Mouse (Mus musculus) layer of hippocampus, postnatal 25 days (tissue): ENCODE results near the gene Spp1. TPM values are rescaled to one million over a fixed set of nuclear protein-coding genes. Genes with fewer than 3 reads are reported as not detected.
"Not testable (repeated sequence)": the region's sequence is repeated elsewhere in the genome, so short reads cannot be mapped to it uniquely, and the experiment has no call there.

Experiments
- DNase-seq, 2 experiments: peaks; one replicate each; pipeline ENCODE4 v3.0.0; 2022; ENCODE audit warnings: mixed read lengths in 2 of 2, low spot score in 1 of 2; ENCODE audit errors: extremely low spot score in 1 of 2
- total RNA-seq, 2 experiments: library from RNA; stranded (reverse); gene quantifications; 2 replicates each; pipeline ENCODE4 v1.2.3; 2021

Spp1 gene
- total RNA-seq, 2 experiments from 2014 or later = 2.0 to 3.6 TPM

DNA sequence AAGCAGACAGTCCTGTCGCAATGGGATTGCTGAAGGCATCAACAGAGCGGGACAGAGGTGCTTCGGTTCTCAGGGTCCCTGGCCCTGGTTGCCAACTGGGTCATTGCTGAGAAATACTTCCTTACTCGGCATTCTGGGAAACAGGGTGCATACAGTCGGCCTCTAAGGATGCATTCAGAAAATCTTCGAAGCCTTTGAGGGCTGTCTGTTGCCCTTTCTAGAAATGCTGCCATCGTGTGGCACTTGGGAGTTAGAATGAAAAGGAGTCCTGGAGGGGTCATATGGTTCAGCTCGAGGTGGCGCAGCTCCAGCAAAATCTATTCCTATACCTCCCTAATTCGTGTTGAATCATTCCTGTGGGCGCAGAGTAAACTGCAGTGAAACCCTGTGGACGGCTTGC lies 2.0 kb upstream of the Spp1 start:
- DNase-seq = peak; percentile 9 to 31

DNA sequence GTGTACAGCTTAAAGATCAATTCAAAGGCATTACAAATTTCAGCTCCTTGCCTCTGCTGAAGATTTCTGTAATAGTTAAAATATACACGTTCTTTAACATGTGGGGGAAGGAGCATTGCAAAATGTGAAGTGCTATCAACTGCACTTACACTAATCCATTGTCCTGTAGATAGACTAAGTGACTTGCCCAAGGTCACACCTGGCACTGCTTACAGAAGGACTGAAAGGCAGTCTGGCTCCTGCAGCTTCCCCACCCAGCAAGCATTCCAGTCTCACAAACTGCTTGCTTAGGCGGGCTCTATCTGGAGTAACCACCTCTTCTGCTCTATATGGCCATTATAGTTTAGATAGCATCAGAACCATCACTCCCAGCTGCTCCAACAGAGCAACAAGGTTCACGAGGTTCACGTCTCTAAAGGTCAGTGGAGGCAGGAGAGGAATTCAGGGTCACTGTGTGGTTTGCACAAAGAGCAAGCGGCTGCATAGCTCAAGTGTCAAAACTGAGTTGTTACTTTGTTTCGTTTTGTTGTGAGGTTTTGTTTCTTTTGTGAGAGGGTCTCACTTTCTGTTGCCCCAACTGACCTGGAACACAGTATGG lies 851 bp upstream of the Spp1 start:
- DNase-seq = no peak

DNA sequence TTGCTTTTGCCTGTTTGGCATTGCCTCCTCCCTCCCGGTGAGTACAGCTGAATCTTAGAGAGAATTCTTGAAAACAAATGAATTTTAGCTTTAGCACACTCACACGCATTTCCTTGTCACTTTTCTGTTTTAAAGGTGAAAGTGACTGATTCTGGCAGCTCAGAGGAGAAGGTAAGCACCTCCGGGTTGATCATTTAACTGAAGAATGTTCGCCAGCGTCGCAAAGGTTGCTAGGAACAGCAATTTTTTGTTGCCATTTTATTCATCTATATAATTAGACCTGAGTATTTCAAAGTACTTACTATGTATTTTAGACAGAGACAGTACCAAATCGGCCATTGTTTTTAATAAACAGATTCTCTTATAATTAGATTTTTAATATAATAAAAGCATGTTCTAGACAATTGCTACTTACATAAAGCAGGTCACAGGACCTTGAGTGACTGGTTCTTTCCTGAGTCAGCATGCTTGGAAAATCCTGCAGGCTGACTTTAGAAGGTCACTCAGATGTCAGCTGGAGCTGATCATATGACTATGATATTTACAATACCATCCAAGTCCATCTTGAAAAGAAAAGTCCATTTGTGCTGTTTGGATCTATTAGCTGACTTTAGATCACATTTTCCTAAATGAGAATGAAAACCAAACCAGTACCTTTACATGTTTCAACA lies 1.6 kb downstream of the Spp1 start:
- DNase-seq = no peak

DNA sequence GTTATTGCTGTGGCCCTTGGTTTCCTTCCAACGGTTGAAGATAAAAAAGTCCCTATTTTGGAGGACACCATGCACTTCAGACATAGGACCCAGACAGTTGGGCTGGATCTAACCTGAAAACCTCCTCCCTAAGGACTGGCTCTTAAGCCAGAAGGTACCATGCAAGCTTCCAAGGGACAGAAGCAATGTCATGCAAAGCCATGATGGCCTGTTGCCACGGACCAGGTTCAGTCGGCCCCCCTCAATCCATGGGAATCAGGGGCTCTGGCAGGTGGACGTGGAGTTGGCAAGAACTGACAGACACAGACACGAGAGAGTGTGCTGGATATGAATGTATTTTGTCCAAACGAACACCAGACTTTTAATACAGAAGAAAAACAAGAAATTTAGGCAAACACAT lies 7.5 kb downstream of the Spp1 start:
- no peak for DNase-seq

DNA sequence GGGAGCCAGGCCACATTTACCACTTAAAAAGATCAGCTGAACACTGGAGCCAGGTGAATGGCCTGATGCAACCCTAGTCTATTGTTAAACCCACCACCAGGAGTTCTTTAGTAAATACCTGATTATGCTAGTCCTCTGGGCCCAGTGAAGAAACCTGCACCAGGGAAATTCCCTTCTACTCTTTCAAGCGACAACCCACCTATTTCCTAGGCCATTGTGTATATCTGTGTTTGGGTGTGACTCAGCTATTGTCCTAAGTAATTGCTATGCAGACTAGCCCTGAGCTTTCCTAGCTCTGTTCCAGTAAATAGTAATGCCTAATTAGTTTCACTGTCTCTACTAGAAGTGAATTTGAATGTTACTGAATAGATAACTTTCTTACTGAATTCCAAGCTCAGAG lies 7.9 kb downstream of the Spp1 start:
- no peak for DNase-seq

DNA sequence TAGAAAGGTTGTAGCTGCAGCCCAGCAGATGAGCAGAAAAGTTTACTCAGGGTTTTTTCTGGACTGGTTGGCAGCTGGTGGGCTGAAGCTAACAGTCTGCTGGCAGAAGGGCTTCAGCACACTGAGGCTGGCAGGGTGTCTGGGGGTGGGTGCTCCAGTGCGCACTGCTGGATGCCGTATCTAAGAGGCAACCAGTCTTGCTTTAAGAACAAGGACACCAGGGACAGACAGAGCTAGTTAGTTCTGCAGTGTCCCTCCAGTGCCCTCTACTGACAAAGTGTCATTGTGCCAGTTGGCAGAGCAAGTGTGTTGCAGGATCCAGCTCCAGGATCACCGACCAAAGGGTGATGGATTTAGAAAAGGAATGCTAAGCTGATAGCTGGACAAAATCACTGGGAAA lies 11.2 kb downstream of the Spp1 start:
- peak; percentile 27 to 48 for DNase-seq

- DNase-seq = not testable (repeated sequence)
Measured at GRCm38 (mm10) chr5:104448346-104448745, 13.4 kb downstream of the Spp1 start.

DNA sequence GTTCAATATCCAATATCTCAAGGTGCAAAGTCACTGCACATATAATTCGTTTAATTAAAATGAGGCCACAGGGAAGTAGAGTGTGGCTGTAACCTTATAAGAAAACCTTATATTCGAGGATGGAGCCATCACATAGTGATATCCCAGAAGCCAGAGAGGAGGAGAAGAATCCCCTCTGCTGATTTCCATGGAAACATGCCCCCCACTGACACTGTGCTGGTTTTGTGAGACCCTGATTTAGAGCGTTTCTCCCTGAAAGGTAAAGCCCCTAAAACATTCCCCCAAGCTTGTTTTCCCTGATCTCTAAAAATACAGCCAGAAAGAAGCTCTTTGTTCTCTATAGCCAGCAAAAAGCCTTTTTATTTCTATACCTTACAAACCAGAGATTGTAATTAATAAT lies 14.6 kb downstream of the Spp1 start:
- no peak for DNase-seq

DNA sequence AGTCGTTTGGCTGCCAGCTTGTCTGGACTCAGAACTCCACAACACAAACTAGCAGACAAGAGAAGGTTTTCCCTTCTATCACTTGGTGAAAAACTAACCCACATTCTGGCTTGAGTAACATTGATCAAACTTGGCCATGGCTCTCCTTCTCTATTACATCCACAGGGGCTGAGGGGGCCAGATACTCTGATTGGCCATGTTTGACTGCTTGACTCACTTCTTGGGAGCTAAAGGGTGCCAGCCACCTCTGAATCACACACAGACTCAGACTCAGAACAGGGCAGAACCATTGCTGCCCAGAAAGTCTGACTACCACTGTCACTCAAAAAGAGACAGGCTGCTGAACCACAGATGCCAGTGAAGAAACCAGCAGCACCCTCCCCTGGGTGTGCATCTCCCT lies 18.2 kb downstream of the Spp1 start:
- no peak for DNase-seq

- DNase-seq = no peak
Measured at GRCm38 (mm10) chr5:104454564-104454963, 19.6 kb downstream of the Spp1 start.

DNA sequence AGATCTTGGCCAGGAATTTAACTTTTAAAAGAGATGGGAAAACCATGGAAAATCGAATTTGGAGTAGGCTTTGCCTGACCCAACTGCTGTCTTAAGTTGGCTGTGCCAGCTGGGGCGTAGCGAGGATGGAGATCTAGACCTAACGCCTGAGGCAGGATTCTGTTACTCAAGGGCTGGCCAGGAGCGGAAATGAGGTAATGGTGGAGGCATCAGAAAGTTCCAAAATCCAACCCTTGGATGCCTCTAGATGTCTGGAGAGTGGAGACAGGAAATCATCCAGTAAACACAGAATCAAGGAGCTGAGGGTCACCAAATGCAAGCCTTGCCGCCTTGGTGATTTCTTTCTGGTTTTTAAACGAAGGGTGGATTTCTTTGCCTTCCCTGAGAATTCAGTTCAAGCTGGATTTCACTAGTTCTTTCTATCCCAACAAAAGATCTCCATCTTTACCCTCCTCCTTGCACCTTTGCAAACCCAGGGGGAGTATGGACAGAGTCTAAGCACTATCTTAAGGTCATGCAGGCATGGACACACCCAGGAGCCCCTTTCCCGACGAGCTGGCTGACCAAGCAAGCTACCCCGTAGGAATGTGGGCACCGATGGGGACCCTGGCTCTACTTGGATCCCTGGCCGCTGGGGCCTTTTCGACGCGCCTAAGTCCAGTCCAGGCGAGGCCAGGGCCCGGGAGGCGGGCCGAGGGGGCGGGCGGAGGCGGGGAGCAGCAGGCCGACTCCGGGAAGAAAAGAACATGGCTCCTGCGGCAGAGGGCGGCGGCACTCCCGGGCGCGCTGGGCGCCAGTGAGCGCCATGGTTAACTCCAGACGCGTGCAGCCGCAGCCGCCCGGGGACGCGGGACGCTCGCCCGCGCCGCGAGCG lies 24.2 kb downstream of the Spp1 start, which contains the start of gene Pkd2:
TSS of gene Pkd2 (plus strand) at position 619 of the 874 bp plus-strand sequence.
- DNase-seq = peak; percentile 51 to 58

GRCm38 (mm10) chr5:104459706-104460455 lies 25.0 kb downstream of the Spp1 start:
- DNase-seq = peak; percentile 51 to 63

DNA sequence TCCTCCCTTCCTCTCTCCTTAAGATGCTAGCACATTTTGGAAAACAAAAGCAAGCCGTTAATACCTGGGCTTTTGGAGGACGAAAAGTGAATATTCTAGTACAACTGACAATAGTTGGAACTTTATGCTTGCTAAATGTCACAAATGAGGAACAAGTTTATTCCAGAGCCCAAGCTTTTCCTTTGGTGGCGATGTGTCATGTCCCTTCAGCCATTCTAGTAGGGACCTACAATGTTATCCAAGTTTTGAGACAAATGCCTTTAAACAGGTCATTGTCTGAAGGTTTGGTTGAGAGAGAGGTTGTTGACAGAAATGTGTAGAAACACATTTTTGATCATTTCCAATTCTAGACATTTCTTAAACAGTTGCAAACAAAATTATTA lies 25.5 kb downstream of the Spp1 start:
- DNase-seq = no peak

DNA sequence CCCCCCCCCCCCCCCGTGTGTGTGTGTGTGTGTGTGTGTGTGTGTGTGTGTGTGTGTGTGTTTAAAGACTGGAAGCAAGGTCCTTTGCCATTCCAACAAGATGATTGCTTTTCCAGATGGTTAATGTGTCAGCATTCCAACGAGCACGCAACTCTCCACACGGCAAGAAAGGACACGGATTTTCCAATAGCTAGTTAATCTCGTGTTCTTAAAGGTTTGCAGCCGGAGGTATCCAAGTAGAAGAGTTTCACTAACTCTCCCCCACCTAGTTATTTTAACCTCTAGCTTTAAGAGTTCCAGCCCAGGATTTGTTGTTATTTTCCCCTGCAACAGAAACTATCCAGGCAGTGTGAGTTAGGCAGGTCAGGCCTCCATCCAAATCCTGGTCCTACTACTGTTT lies 25.9 kb downstream of the Spp1 start:
- no peak for DNase-seq

- no peak for DNase-seq
Measured at GRCm38 (mm10) chr5:104465279-104465678, 30.4 kb downstream of the Spp1 start.

- DNase-seq = peak; percentile 31 to 39
Measured at GRCm38 (mm10) chr5:104465731-104466130, 30.8 kb downstream of the Spp1 start.

DNA sequence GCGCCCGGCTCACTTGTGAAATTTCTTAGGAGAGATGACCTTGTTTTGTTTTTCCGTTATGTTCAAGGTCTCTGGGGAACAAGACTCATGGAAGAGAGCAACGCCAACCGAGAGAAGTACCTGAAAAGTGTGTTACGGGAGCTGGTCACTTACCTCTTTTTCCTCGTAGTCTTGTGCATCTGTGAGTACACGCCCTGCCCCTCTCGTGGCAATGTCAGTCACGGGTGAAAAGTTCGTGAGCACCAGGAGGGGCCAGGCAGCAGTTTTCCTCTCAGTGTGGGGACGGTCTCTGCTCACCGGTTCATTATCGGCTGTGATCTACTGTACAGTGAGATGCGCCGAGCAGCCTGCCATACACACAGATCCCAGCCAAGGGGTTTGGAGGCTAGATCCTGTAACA lies 31.9 kb downstream of the Spp1 start:
- DNase-seq = no peak

- DNase-seq = no peak
Measured at GRCm38 (mm10) chr5:104468586-104468985, 33.7 kb downstream of the Spp1 start.

DNA sequence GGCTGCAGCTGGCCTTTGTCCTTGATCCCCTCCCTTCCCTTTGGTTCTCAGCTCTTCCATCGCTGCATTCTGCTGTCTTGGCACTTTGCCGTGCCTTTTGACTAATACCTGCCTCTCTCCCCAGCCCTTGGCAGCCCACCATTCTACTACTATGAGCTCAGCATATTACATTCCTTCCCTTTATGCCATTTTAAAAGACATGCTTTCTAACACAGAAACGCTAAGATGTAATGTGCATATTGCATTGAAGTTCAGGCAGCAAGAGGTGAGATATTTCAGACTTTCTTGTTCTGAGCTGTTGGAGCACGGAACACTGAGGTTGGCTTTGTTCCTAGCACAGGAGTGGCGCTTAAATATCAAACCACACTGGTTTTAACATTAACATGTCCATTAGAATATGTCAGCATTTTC lies 36.1 kb downstream of the Spp1 start:
- DNase-seq = no peak

GRCm38 (mm10) chr5:104472371-104472770 lies 37.5 kb downstream of the Spp1 start:
- peak in 1 of 2 experiments; percentile 54 for DNase-seq

DNA sequence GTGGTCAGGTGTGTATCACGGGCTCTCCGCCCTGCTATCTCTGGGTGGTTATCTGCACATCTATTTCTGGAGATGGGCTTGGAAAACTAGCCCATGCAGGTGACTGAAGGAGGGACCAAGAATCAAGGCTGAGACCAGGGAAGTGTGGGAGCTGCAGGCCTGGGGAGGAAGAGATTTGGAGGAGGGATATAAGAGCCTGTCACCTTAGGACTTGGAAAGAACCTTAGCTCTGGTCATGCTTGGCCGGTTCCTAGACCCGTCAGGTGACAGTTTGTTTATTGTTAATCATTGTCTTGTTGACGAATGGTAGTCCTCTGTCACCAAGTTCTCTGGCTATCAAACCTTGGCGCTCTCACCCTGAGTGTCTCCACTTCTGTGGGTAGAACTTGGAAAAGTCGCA lies 45.4 kb downstream of the Spp1 start:
- no peak for DNase-seq
